Mouse (Mus musculus) right cerebral cortex, postnatal 14 days (tissue): ENCODE measurements around the gene Olfr612.
"Not testable (repeated sequence)": the region's sequence is repeated elsewhere in the genome, so short reads cannot be mapped to it uniquely, and the experiment has no call there.

Experiments used
- DNase-seq: peaks from one replicate; pipeline ENCODE4 v3.0.0; 2022

The Olfr612 gene

GRCm38 (mm10) chr7:103542617-103543016, at the start of gene Olfr612:
Gene Olfr612 (minus strand): TSS chr7:103542717.
- DNase-seq, result not testable (repeated sequence)

DNA sequence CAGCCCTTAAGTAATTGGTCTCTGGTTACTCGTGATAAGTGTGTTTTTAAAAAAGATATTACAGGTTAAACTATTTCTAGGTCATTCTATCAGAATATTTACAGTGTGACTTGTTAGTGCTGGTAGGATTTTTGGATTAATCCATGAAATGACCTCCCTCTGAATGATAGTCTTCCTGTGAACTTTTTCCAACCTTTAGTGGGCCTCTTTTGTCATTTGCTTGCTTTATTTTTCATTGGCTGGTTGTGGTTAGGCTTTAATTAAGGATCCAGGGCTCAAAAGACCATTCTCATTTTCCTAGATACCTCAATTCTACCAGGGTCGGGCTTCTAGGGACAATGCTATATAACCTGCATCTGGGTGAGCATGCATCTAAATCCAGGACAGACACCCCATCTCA, 47.3 kb upstream of the Olfr612 start, which contains the start of gene Olfr618:
Gene Olfr618, plus strand, starts transcription at position 301 of the 400 bp plus-strand sequence.
- no peak for DNase-seq

DNA sequence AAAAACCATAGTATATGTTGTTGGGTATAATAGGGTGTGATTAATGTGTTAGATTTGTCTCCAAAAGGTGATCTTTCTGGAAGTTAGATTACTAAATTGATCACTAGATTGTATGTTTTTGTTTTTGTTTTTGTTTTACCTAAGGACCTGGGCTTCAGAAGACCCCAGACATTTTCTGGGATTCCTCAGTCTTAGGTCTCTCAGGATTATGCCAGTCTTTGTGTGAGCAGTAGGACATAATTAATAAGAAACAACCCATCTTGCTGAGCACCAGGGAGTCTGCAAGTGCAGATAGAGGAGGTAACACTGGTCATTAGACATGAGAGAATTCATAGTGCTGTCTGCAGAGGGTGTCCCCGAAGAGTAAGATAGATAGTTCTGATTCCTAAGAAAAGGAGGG, 30.2 kb upstream of the Olfr612 start, which contains the start of gene Olfr617:
Gene Olfr617, plus strand, starts transcription at position 301 of the 400 bp plus-strand sequence.
- DNase-seq, result no peak

- DNase-seq, result no peak
These were observed 26.5 kb upstream of the Olfr612 start, which contains the start of gene Olfr616 for GRCm38 (mm10) chr7:103569043-103569442. Gene Olfr616 (minus strand): TSS chr7:103569143.

DNA sequence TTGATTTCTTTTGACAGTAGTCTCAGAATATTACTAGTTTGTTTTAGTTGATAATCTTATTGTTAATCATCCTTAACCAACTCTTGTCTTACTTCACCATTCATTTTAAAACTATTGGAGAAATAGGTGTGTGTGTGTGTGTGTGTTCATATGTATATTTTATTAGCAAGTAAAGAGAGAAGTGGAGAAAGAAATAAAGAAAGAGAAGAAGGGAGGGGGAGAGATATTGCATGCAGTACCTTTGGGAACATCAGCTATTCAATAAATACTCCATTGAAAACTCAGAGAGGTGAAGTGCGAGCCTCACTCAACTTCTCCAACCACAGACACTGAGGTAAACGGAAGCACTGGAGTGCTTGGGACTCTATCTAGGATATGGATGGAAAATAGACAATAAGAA, 13.3 kb upstream of the Olfr612 start, which contains the start of gene Olfr615:
Gene Olfr615, plus strand, starts transcription at position 301 of the 400 bp plus-strand sequence.
- DNase-seq, result no peak

GRCm38 (mm10) chr7:103547774-103548173, 5.3 kb upstream of the Olfr612 start, which contains the start of gene Olfr613:
Gene Olfr613 (plus strand): TSS chr7:103548074.
- DNase-seq, result no peak

DNA sequence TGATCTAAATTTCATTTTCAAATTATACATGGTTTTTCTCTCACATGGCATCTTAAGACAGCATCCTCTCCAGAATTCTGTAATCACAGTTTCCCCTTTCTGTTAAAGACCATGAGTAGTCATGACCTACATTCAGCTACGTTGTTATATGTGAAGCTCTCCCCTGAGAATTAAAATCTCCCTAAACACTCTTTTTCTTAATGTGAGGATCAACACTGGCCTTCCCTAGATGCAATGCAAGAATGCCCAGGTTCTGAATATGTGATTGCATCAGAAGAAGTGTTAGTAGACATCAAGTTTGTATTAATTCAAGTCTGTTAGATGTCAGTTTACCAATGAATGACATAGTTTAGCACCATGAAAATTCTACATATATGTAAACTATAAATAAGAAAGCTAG, 21.8 kb downstream of the Olfr612 start, which contains the start of gene Olfr611:
Gene Olfr611, minus strand, starts transcription at position 101 of the 400 bp plus-strand sequence.
- not testable (repeated sequence) for DNase-seq

DNA sequence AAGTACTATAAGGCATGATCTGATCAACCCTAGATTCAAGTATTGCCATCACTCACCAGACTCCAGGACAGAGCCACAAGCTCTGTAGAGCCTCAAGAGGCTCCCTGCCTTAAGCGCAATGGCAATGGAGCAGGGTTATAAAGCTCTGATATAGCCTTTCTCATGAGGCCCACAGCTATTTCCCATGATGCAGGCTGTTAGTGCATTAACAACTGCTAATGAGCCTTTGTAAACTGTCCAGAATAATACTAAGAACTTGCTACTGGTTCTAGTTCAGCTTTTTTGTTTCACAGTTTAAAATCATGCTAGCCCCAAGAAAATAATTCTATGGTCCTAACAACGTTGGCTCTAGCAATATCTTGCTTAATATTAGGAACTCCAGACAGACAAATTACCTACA, 30.5 kb downstream of the Olfr612 start, which contains the start of gene Olfr610:
Gene Olfr610, minus strand, starts transcription at position 101 of the 400 bp plus-strand sequence.
- no peak for DNase-seq

DNA sequence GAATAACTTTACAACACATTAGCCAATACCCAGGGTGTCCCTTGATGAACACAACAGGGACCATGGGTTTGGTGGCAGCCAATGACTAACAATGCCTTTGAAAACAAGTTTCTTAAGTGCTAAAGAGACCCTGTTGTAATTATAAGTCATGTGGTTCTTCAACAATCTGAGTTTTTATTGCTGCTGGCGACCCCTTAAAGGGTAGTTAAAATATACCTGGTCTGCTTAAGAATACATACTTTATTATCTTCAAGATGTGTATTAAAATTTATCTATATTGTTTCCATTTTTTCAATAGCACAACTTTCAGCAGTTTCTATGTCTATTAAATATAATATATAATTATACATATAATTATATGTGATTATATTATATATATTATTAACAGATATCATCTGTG, 44.6 kb downstream of the Olfr612 start, which contains the start of gene Olfr609:
Gene Olfr609, minus strand, starts transcription at position 101 of the 400 bp plus-strand sequence.
- no peak for DNase-seq
